Mouse (Mus musculus) MEL (cell line): ENCODE results near the gene Oaz1. TPM values are rescaled to one million over a fixed set of nuclear protein-coding genes. Genes with fewer than 3 reads are reported as not detected.

Experiments
- DNase-seq: peaks from one replicate; pipeline ENCODE4 v3.0.0; 2011; ENCODE audit warnings: low read depth, low spot score
- H3K27ac ChIP-seq: 2 replicates; pipeline ENCODE4 v1.5.1; 2012; ENCODE audit warnings: low read depth, mild to moderate bottlenecking, control low read depth, low read length, moderate library complexity; ENCODE audit not compliant: control insufficient read depth
- H3K27me3 ChIP-seq, 2 experiments: fragments of 150-350 bp in 1 of 2; sonication (generic) in 1 of 2; 2 replicates each; pipeline ENCODE4 v1.6.1; 2012; ENCODE audit warnings: low read length in 2 of 2, mild to moderate bottlenecking in 2 of 2, improper control_type of control experiment in 1 of 2, moderate library complexity in 1 of 2; ENCODE audit not compliant: insufficient read depth in 2 of 2, control insufficient read depth in 1 of 2
- H3K36me3 ChIP-seq, 2 experiments: 2 replicates each; pipeline ENCODE4 v1.6.1; 2012 to 2014; ENCODE audit warnings: low read length in 2 of 2, improper control_type of control experiment in 1 of 2, inconsistent platforms in 1 of 2, mild to moderate bottlenecking in 1 of 2; ENCODE audit not compliant: insufficient read depth in 2 of 2, control insufficient read depth in 1 of 2
- H3K4me1 ChIP-seq, 2 experiments: fragments of 150-350 bp in 1 of 2; sonication (generic) in 1 of 2; 2 replicates each; pipeline ENCODE4 v1.6.1; 2012; ENCODE audit warnings: low read length in 2 of 2, improper control_type of control experiment in 1 of 2, mild to moderate bottlenecking in 1 of 2; ENCODE audit not compliant: insufficient read depth in 2 of 2, control insufficient read depth in 1 of 2
- H3K4me3 ChIP-seq, 2 experiments: fragments of 150-350 bp in 1 of 2; sonication (generic) in 1 of 2; 2 replicates each; pipeline ENCODE4 v1.5.1; 2012; ENCODE audit warnings: low read depth in 2 of 2, low read length in 2 of 2, mild to moderate bottlenecking in 2 of 2, moderate library complexity in 2 of 2, control low read depth in 1 of 2, improper control_type of control experiment in 1 of 2; ENCODE audit not compliant: control insufficient read depth in 1 of 2, insufficient read depth in 1 of 2
- H3K79me2 ChIP-seq: 2 replicates; pipeline ENCODE4 v1.6.1; 2012; ENCODE audit warnings: mild to moderate bottlenecking, low read length, moderate library complexity; ENCODE audit not compliant: control insufficient read depth, poor library complexity, insufficient read depth
- H3K9ac ChIP-seq: 2 replicates; pipeline ENCODE4 v1.6.1; 2012; ENCODE audit warnings: low read depth, mild to moderate bottlenecking, control low read depth, low read length, moderate library complexity; ENCODE audit not compliant: control insufficient read depth, poor library complexity, severe bottlenecking
- H3K9me3 ChIP-seq: fragments of 150-350 bp; sonication (generic); replicated peaks from 2 replicates; pipeline ENCODE4 v1.6.1; 2012; ENCODE audit warnings: mild to moderate bottlenecking, low read length, improper control_type of control experiment, moderate library complexity; ENCODE audit not compliant: insufficient read depth
- BHLHE40 ChIP-seq: IDR thresholded peaks from 2 replicates; pipeline ENCODE4 v1.6.1; 2012; ENCODE audit warnings: low read depth, mild to moderate bottlenecking, inconsistent platforms, low read length, improper control_type of control experiment, borderline replicate concordance
- CHD1 ChIP-seq: IDR thresholded peaks from 2 replicates; pipeline ENCODE4 v1.6.1; 2012; ENCODE audit warnings: low read depth, mild to moderate bottlenecking, inconsistent platforms, low read length, improper control_type of control experiment
- ELF1 ChIP-seq: IDR thresholded peaks from 2 replicates; pipeline ENCODE4 v1.6.1; 2014; ENCODE audit warnings: low read depth, mild to moderate bottlenecking, inconsistent platforms, low read length, improper control_type of control experiment, moderate library complexity
- EP300 ChIP-seq, 2 experiments: IDR thresholded peaks; 2 replicates each; pipeline ENCODE4 v1.6.1; 2011; ENCODE audit warnings: improper control_type of control experiment in 2 of 2, low read length in 2 of 2, low read depth in 1 of 2, mild to moderate bottlenecking in 1 of 2
- HCFC1 ChIP-seq: IDR thresholded peaks from 2 replicates; pipeline ENCODE4 v1.6.1; 2012; ENCODE audit warnings: low read depth, mild to moderate bottlenecking, inconsistent platforms, low read length, improper control_type of control experiment, moderate library complexity
- KAT2A ChIP-seq: conservative IDR thresholded peaks from 2 replicates; pipeline ENCODE4 v1.6.1; 2012; ENCODE audit warnings: low read depth, low read length, improper control_type of control experiment, inconsistent platforms
- MAX ChIP-seq: IDR thresholded peaks from 2 replicates; pipeline ENCODE4 v1.6.1; 2011; ENCODE audit warnings: low read length, improper control_type of control experiment
- MXI1 ChIP-seq: IDR thresholded peaks from 2 replicates; pipeline ENCODE4 v1.6.1; 2011; ENCODE audit warnings: mild to moderate bottlenecking, low read depth, low read length, improper control_type of control experiment
- MYC ChIP-seq: IDR thresholded peaks from 2 replicates; pipeline ENCODE4 v1.6.1; 2011; ENCODE audit warnings: low read depth, mild to moderate bottlenecking, low read length, improper control_type of control experiment, moderate library complexity
- NELFE ChIP-seq: IDR thresholded peaks from 2 replicates; pipeline ENCODE4 v1.6.1; 2011; ENCODE audit warnings: low read depth, low read length, improper control_type of control experiment
- NRF1 ChIP-seq: IDR thresholded peaks from 2 replicates; pipeline ENCODE4 v1.6.1; 2014; ENCODE audit warnings: low read depth, mild to moderate bottlenecking, inconsistent platforms, low read length, improper control_type of control experiment, moderate library complexity; ENCODE audit not compliant: poor library complexity, insufficient read depth, severe bottlenecking
- POLR2A ChIP-seq, 2 experiments: IDR thresholded peaks; 2 replicates each; pipeline ENCODE4 v1.6.1; 2011 to 2012; ENCODE audit warnings: low read length in 2 of 2, mild to moderate bottlenecking in 2 of 2, control low read depth in 1 of 2, improper control_type of control experiment in 1 of 2, low read depth in 1 of 2, moderate library complexity in 1 of 2; ENCODE audit not compliant: control insufficient read depth in 1 of 2, insufficient read depth in 1 of 2, poor library complexity in 1 of 2
- POLR2AphosphoS2 ChIP-seq: IDR thresholded peaks from 2 replicates; pipeline ENCODE4 v1.6.1; 2011; ENCODE audit warnings: low read length, improper control_type of control experiment
- RCOR1 ChIP-seq: IDR thresholded peaks from 2 replicates; pipeline ENCODE4 v1.6.1; 2012; ENCODE audit warnings: low read depth, mild to moderate bottlenecking, inconsistent platforms, low read length, improper control_type of control experiment
- SIN3A ChIP-seq: IDR thresholded peaks from 2 replicates; pipeline ENCODE4 v1.6.1; 2012; ENCODE audit warnings: low read length, improper control_type of control experiment, inconsistent platforms
- SMC3 ChIP-seq: IDR thresholded peaks from 2 replicates; pipeline ENCODE4 v1.6.1; 2011; ENCODE audit warnings: low read depth, low read length, improper control_type of control experiment
- TBP ChIP-seq: IDR thresholded peaks from 2 replicates; pipeline ENCODE4 v1.8.0; 2011; ENCODE audit warnings: low read depth, low read length, improper control_type of control experiment
- TCF12 ChIP-seq: IDR thresholded peaks from 2 replicates; pipeline ENCODE4 v1.6.1; 2014; ENCODE audit warnings: low read depth, mild to moderate bottlenecking, inconsistent platforms, low read length, improper control_type of control experiment, moderate library complexity
- ZMIZ1 ChIP-seq: IDR thresholded peaks from 2 replicates; pipeline ENCODE4 v1.6.1; 2012; ENCODE audit warnings: low read depth, mild to moderate bottlenecking, inconsistent platforms, low read length, improper control_type of control experiment, moderate library complexity
- ZNF384 ChIP-seq: IDR thresholded peaks from 2 replicates; pipeline ENCODE4 v1.6.1; 2012; ENCODE audit warnings: low read depth, mild to moderate bottlenecking, inconsistent platforms, low read length, improper control_type of control experiment
- polyA plus RNA-seq, 2 experiments: library from polyadenylated mRNA; stranded (reverse) in 1 of 2; unstranded in 1 of 2; fragments of >175 nt in 1 of 2; fragments of >200 nt in 1 of 2; gene quantifications; 2 replicates each; pipeline versions ENCODE4 v1.2.1 to v1.2.4; 2012; ENCODE audit warnings: low replicate concordance in 2 of 2, low read depth in 1 of 2; ENCODE audit not compliant: insufficient read length in 2 of 2, insufficient read depth in 1 of 2, missing spikeins in 1 of 2
- total RNA-seq: library from RNA; depleted of rRNA; stranded (reverse); fragments of 300-350 nt; gene quantifications from 2 replicates; pipeline ENCODE4 v1.2.3, GENCODE M21; 2012

The Oaz1 gene
- total and polyA plus RNA-seq, 3 experiments = 983 to 1,528 TPM; not detected in 1

GRCm38 (mm10) chr10:80854913-80855748 lies 28.7 kb downstream of the Oaz1 start, which contains the start of the genes Lsm7 and Sppl2b:
Lsm7 (minus strand) TSS chr10:80855209.
Sppl2b (plus strand) TSS chr10:80855275.
- peak; percentile 97 for DNase-seq
- TF ChIP-seq HCFC1 = peak; percentile 90
- peak; percentile 47; the same call in 1 of the 2 replicates for TF ChIP-seq TCF12
- TF ChIP-seq ZMIZ1 = peak; percentile 88
- no peak for TF ChIP-seq BHLHE40
- TF ChIP-seq ELF1 = peak; percentile 51; the same call in 1 of the 2 replicates
- no peak for TF ChIP-seq RCOR1
- peak; percentile 99 for TF ChIP-seq NRF1
- peak; percentile 67; the same call in 1 of the 2 replicates for TF ChIP-seq TBP
- TF ChIP-seq KAT2A = no peak; the same call in 1 of the 2 replicates
- no peak for TF ChIP-seq ZNF384
- TF ChIP-seq MXI1 = peak; percentile 97
- TF ChIP-seq SIN3A = peak; percentile 93
- peak; percentile 86 to 91 for TF ChIP-seq POLR2A (IDR thresholded peaks at IDR 0.05; ENCODE audit: control insufficient read depth in 1 of 2, insufficient read depth in 1 of 2, low read depth in 1 of 2, low read length in 2 of 2, poor library complexity in 1 of 2)
- peak; percentile 95 for TF ChIP-seq NELFE
- peak; percentile 15; the same call in 1 of the 2 replicates for TF ChIP-seq CHD1
- 0 out of 4 replicates have a peak, but pooled peaks of 1 of the 2 experiments have one; percentile 5 for TF ChIP-seq EP300 (IDR thresholded peaks at IDR 0.05; ENCODE audit: low read depth in 1 of 2, low read length in 2 of 2)
- TF ChIP-seq SMC3 = no peak
- peak; percentile 95 for TF ChIP-seq MYC
- peak; percentile 86 for TF ChIP-seq MAX
- no peak; the same call in 1 of the 2 replicates for TF ChIP-seq POLR2AphosphoS2
- Histone ChIP-seq H3K79me2 (peaks cover 64% of the 10 kb centered on the region), H3K4me1 (peaks cover 19 to 43% of the 10 kb centered on the region in 2 experiments), H3K27ac (peak within 1 kb of the TSS; percentile 84), H3K36me3 (peaks cover 2 to 31% of the 10 kb centered on the region in 2 experiments; a peak in 2 of 4 replicates), H3K27me3 (no peaks in the 10 kb centered on the region), H3K4me3 (peak within 1 kb of the TSS; percentile 90 to 98), H3K9ac (peak within 1 kb of the TSS; percentile 98), H3K9me3 (no peaks in the 10 kb centered on the region)
